Mouse (Mus musculus) forelimb bud, embryonic 11.5 days (tissue): ENCODE measurements at regions not wholly inside any gene's neighbourhood (a gene's known extent, or its start where the extent isn't known, plus 50 kb on each side); places are given as distances from the start of the nearest gene placed in this dataset.

ENCODE experiments used
- DNase-seq: peaks from one replicate; pipeline ENCODE4 v3.0.0-alpha.2; 2012; ENCODE audit warnings: low read depth, low spot score

GRCm38 (mm10) chr15:67467404-67468345 lies 967.0 kb upstream of the Lrrc6 start:
- DNase-seq: no peak

DNA sequence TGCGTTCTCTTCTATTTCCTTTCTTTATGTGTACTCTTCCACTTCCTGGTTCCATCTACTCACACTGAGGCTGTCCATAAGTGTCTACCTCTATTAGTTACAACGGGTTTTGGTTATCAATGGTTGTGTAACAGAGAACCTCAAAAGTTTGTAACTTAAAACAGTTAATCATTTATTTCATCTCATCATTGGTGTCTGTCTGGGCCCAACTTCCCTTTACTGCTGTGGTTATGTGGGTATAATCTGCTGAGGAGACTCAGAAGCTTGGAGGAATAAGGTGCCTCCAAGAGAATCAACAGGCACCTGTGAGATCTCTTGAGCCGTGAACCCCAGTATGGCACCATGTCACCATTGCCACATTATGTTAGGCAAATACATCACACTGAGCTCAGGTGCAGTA lies 962.2 kb upstream of the Lrrc6 start:
- no peak for DNase-seq

GRCm38 (mm10) chr15:67460384-67460783 lies 959.7 kb upstream of the Lrrc6 start:
- no peak for DNase-seq

DNA sequence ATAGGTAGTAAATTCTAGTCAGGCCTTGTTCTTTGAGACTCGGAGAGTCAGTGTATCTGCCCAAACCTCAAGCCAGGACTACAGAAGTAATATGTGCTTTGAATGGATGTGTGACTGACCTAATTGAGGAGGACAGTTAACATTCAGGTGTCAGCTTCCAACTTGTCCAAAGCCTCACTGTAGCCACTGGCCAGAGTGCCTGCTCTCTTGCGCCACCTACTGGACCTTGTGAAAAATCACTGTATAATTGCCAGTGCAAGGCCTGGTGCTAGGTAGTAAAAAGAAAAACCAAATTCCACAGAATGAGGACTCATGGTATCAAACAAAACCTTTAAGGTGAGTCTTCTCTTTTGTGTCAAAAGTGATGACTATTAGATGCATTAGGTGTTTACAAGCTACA lies 933.6 kb upstream of the Lrrc6 start:
- peak; percentile 68 for DNase-seq

DNA sequence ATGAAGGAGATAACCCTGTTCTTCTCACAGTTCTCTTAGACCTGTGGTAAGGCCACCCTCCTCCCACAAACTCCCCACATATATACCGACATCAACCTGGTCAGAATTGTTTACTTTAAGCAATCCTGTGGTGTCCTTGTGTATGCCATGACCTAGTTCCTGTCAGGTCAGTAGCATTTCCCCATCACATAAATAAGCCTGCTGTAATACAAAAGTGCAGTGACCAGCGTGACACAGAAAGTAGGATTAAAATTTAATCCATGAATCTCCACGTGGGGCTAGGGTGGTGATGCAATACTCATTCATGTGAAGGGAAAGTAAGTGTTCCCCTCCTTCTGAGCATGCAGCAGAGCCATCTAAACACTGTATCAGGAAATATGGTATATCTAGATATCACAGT lies 923.2 kb upstream of the Lrrc6 start:
- DNase-seq: no peak

GRCm38 (mm10) chr15:67422277-67422953 lies 921.7 kb upstream of the Lrrc6 start:
- no peak for DNase-seq

- peak; percentile 40 for DNase-seq
These were observed 920.1 kb upstream of the Lrrc6 start for GRCm38 (mm10) chr15:67420776-67421175.

- DNase-seq: no peak
These were observed 919.0 kb upstream of the Lrrc6 start for GRCm38 (mm10) chr15:67419733-67420132.

DNA sequence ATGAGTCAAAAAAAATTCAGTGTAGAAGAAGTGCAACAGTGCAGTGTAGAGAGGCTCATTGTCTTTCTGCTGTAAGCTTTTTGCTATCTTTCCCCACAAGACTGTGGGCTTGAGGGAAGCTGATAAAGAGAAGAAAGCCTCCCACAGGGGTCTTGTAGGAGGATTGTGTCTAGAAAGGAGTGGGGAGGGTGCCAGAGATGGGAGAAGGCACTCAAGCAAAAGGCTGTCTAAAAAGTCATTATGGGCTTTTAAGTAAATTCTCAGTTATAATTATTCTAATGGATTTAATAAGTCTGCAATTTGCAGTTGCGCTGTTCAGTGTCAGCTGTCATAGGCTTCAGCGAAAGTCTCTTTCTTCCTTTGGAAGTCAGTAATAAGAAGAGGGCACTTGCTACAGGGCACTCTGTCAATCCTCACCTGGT lies 917.0 kb upstream of the Lrrc6 start:
- DNase-seq: no peak

DNA sequence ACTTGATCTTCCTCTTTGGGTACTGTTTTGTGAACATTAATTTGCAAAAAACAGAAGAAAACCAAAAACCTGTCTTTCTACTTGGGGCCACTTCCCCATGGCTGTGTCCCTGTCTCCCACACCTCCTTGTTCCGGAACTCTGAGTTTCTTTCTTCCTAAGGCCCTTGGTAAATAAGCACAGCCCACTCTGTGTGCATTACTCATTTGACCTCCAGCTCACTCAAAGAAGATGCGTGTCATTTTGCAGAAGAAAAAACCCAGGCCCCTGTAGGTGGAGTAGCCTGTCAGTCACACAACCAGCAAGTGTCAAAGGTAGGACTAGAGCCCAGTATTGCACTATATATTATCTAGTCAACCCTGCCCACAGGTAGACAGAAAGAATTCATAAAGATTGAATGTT lies 915.1 kb upstream of the Lrrc6 start:
- no peak for DNase-seq

GRCm38 (mm10) chr15:67414371-67414930 lies 913.7 kb upstream of the Lrrc6 start:
- no peak for DNase-seq

GRCm38 (mm10) chr15:67413581-67413980 lies 912.9 kb upstream of the Lrrc6 start:
- no peak for DNase-seq

DNA sequence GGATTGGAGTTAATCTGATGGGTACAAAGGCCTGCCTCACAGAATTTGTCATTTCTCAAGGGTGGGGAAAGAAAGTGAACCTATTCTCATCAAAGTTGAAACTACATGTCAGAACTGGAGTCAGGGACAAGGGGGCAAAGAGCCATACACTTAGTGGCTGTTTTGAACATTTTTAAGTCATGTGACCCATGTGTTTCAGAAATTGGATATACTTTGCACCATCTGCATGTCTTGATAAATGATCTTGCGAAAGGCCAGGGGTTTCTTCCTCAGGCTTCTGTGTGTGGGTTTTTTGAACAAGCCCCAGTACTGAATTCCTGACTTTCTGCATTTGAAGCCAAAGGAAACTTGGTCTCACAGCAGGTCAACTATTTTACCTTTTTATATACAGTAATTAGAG lies 911.7 kb upstream of the Lrrc6 start:
- no peak for DNase-seq

DNA sequence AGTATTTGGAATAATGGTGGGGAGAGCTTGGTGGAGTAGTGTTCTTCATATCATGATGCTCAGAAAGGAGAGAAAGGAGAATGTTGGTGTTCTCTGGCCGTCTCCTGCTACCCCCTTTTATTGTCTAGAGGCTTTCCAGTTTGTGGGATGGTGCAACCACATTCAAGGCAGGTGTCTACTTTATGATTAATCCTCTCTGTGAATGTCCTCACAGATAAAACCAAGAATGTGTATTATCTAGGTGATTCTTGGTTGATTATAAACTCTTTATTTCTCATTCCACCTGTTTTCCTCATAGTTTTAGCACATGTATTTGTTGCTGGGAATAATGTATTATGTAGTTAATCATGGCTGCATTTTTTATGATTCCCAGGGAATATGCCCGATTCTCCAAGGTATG lies 910.9 kb upstream of the Lrrc6 start:
- DNase-seq: no peak

DNA sequence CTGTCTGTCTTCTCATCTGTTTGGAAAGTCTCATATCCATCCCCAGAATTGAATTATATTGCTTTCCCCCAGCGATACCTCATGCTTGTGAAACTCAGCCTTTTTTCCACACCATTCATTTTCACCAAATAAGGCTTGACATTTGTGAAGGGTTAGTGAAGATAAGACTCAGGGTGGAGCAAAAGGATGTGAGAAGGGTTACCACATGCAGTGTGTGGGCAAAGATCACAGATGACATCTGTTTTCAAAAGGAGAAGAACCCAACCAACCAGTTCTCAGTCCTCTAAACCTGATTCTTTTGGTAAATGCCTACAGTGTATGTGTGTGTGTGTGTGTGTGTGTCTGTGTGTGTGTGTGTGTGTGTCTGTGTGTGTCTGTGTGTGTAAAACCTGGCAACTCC lies 909.3 kb upstream of the Lrrc6 start:
- no peak for DNase-seq

DNA sequence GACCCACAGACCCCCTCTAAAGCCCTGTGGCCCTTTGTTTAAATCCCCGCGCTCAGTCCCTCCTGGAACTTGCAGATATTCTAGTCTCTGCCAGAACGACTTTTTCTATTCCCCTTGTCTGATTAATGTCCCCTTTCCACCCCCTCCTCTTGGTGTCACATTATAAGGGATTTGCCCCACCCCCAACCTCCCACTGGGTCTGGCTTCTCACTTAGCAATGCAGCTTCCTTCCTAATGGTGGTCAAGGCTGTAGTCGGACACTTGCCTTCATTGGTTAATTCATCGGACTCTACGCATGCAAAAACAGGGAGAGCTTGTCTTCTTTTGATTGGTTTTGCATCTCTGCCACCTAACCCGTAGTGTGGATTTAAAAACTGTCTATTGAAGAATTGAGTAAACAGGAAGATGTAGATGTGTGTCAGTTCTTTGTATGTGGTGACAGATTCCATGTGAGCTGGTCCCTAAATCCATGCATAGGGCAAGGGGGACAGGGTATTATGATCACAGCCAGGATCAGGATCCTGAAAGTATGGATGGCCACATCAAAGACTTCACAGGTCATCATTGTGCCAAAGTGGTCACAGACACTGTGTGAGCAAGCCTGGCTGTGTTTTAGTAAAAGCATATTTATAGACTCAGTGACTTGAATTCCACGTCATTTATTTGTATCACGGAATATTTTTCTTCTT lies 908.3 kb upstream of the Lrrc6 start:
- DNase-seq: no peak

GRCm38 (mm10) chr15:67407244-67407643 lies 906.5 kb upstream of the Lrrc6 start:
- no peak for DNase-seq

DNA sequence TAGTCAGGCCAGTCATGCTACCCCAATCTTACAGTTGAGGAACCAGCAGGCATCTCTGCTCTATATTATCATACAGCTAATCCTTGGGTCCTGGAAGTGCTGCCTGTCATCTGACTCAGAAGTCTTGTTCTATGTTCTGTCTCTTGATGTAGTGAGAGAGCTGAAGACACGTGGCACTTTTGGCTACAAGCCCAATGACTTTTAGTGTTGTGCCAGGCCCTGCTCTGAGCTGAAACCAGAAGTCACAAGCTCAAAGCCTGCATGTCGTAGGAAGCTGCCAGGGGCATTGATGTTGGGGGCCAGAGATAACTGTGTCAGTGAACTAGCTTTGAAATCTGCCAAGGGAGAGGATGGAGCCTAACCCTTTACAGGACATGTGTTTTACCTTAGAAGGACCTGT lies 904.8 kb upstream of the Lrrc6 start:
- DNase-seq: no peak

GRCm38 (mm10) chr15:67405011-67405410 lies 904.3 kb upstream of the Lrrc6 start:
- DNase-seq: no peak

DNA sequence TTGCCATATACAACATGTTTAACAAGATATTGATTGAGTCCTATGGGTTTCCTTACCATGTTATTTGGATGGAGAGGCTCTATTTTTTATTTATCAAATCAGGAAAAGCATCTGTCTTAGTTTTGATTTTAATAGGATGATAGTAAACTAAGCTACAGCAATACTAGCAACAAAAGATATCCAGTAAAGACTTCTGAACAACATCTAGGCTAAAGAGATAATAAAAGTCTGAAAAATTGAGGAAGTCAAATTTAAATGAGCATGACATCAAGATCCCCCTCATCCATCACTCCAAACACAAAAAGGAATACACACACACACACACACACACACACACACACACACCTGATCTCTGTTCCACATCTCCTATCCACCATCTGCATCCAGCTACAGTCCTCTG lies 901.6 kb upstream of the Lrrc6 start:
- DNase-seq: no peak

DNA sequence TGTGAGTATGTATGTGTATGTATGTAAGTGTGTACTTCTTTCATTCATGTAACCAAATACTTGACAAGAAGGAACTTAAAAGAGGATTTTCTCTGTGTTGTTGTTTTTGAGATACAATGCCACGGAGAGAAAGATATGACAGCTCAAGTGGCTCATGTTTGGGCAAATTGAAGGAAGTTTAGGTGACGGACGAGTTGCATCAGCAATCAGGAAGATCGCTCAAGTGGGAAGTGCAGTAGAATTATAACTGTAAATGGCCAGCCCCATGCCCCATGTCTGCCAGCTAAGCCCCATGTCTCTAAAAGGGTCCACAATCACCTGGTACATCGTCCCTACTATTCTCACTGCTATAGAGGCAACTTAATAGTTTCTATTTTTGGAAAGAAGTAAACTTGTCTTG lies 896.6 kb upstream of the Lrrc6 start:
- no peak for DNase-seq

DNA sequence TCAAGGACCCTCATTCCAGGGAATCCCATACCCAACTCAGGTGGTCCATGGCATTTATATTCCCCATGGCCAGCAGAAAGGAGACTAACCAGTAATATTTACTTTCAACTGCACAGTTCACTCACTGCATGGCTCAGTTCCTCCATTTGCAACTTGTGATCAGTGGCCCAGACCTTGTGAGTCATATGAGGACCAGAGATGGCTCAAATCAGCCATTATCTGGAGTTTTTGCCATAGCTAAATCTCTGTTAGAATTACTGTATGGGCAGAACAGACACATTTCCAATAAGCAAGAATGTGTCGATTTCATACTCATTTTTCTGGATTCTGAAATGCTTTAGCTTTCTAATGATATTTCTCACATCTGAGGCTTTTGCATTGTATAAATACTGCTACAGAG lies 894.4 kb upstream of the Lrrc6 start:
- DNase-seq: no peak
